1 mouse cellular context compared by ENCODE assay signal in the genomic region with DNA sequence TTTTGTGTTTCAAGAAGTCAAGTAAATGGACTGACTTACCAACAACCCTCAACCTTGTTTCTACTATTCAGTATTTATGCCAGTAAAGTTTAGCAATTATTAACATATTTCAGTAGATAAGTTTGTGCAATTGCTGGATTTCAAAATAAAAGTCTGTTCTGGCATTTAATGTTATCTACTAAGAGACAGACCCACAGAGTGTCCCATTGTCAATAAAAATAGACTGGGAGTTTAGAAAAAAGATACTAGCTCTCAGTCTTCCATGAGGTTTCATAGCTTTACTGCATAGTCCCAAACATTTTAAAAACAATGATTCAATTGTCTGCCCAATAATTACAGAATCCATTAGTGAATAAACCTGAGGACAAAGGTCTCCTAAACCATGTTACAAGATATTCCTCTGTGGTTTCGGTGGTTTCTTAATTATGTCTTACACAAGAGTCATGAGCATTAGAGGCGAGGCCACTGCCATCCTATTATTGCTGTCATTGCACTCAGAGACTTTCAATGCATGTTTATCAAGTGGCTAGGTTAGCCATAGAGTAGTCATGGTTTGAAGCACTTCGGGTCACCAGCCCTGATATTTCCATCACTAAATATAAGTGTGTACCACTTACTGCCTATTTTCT.
TF ChIP-seq lines count a peak whose summit lies in the region.

No protein-coding gene starts in this region.

TF ChIP-seq in MEL, 35 proteins besides CTCF, POLR2A, EP300 and RAD21 (continued from another document):
- TF ChIP-seq UBTF (IDR thresholded peaks at IDR 0.05; ENCODE audit: borderline replicate concordance, insufficient read depth, low read depth, low read length) = no peak
- no peak for TF ChIP-seq BHLHE40 (IDR thresholded peaks at IDR 0.05; ENCODE audit: borderline replicate concordance, low read depth, low read length)
- TF ChIP-seq MXI1 (IDR thresholded peaks at IDR 0.05; ENCODE audit: low read depth, low read length) = 0 out of 2 replicates have a peak, but pooled peaks have one; percentile 20
